Mouse (Mus musculus) embryonic fibroblast, embryonic 13.5 days (primary cell): ENCODE data around the gene Grpel1. TPM values are rescaled to one million over a fixed set of nuclear protein-coding genes. Genes with fewer than 3 reads are reported as not detected.

ENCODE experiments used
- H3K27ac ChIP-seq: 2 replicates; pipeline ENCODE4 v1.5.1; 2012; ENCODE audit warnings: low read length, control low read depth, inconsistent platforms; ENCODE audit not compliant: insufficient read depth
- H3K4me1 ChIP-seq: 2 replicates; pipeline ENCODE4 v1.6.1; 2011; ENCODE audit warnings: low read length; ENCODE audit not compliant: control insufficient read depth, insufficient read depth
- H3K4me3 ChIP-seq: 2 replicates; pipeline ENCODE4 v1.5.1; 2011; ENCODE audit warnings: mild to moderate bottlenecking, control low read depth, low read length; ENCODE audit not compliant: insufficient read depth
- CTCF ChIP-seq: IDR thresholded peaks from 2 replicates; pipeline ENCODE4 v1.5.1; 2011; ENCODE audit warnings: mild to moderate bottlenecking, control low read depth, low read length, moderate library complexity, borderline replicate concordance; ENCODE audit not compliant: insufficient read depth
- POLR2A ChIP-seq: IDR thresholded peaks from 2 replicates; pipeline ENCODE4 v1.6.1; 2011; ENCODE audit warnings: low read depth, mild to moderate bottlenecking, control low read depth, low read length, moderate library complexity
- polyA plus RNA-seq: library from polyadenylated mRNA; stranded (reverse); fragments of >200 nt; gene quantifications from 2 replicates; pipeline ENCODE4 v1.2.4, GENCODE M21; 2011; ENCODE audit warnings: low read depth; ENCODE audit not compliant: missing spikeins, insufficient read length

The Grpel1 gene
- polyA plus RNA-seq, result 21.5 and 25.0 TPM in 2 replicates

DNA sequence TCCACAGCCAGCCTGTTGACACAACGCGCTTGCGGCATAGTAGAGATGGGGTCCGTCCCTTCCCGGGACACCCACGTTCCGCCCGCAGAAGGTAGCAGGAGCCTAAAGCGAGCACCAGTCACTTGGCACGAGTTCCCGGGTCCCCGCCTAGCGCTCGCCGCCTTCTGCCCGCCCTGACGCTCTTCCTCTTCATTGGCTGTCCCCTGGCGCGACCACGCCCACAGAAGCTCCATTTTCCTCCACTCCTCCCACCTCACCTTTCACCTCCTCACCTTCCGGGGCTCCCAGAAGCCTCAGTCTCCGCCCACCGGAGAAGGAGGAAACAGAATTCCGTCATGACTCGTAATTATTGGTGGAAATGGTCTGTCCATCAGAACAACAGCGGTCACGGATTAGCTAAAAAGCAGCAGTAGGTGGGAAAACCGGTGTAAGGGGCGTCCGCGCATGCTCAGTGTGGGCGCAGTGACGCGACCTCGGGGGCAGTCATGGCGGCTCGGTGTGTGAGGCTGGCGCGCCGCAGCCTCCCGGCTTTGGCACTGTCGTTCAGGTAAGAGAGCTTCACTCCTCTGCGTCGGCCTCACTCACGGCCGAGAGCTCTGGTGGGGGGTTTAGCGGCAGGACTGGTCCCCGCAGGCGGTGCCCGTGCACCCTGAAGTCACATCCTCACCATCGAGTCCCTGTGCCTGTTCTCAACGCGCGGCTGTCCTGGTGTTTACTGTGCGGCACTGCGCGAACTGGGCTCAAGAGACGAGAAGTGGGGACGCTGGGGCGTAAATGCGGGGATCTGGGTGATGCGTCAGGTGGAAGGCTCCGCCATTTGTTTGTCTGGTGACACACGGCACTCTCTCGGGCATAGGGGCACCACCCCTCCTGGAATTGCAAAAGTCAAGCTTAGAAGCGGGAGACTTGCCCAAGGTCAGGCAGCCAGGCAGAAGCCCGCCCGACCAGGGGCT is at the start of gene Grpel1:
Grpel1 (plus strand) TSS at position 290 of the 953 bp plus-strand sequence.
- no peak within 1 kb of the TSS for H3K27ac ChIP-seq
- peaks cover 12% of the 10 kb centered on the region; the same call in 1 of the 2 replicates for H3K4me1 ChIP-seq
- TF ChIP-seq CTCF, result no peak
- TF ChIP-seq POLR2A, result peak; percentile 87
- peak within 1 kb of the TSS; percentile 92 for H3K4me3 ChIP-seq

DNA sequence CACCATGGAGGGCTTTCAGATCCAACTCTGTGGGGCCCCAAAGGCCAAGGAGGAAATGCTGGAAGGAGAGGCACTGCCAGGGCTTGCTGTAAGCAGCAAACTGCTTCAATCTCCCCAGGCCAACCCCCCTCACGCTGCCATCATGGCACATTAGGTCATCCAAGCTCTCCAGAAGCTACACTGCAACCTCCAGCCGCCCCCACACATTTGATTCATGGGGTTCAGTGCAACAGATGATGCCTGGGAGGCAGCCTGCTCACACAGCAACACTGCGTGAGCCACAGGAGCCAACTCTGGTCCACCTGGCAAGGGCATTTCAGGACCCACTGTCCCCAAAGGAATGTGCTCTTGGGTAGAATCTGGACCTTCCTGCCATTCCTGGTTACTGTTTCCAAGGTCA is 44.9 kb upstream of the Grpel1 start:
- TF ChIP-seq POLR2A (no peak), CTCF (no peak)
- H3K27ac ChIP-seq, result no peak overlapping the region
- no peak overlapping the region for H3K4me3 ChIP-seq
- peaks cover 5% of the 10 kb centered on the region; the same call in 1 of the 2 replicates for H3K4me1 ChIP-seq

DNA sequence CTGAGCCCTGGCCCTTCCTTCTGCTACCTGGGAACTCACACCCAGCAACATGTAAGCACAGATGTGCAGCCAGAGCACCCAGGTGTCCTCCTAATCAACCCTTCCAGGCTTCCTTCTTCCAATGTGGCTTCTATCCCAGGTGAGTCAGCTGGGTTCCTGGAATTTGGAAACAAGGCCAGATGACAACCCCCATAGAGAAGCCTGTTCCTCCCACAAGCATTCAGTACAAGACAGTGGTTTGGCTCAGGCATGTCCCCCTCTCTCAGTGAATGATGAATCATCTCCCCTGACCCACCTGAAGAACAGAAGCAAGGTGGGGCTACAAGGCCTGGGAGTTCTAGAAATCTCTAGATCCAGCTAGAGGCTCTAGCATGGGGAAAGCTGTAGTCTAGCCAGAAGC is 42.1 kb upstream of the Grpel1 start:
- no peak overlapping the region for H3K27ac ChIP-seq
- TF ChIP-seq POLR2A (no peak), CTCF (no peak)
- H3K4me3 ChIP-seq, result no peak overlapping the region
- no peaks in the 10 kb centered on the region; the same call in 1 of the 2 replicates for H3K4me1 ChIP-seq

GRCm38 (mm10) chr5:36424676-36425075 is 40.1 kb upstream of the Grpel1 start:
- no peak for TF ChIP-seq CTCF
- TF ChIP-seq POLR2A, result no peak
- Histone ChIP-seq H3K27ac (no peak overlapping the region), H3K4me3 (no peak overlapping the region), H3K4me1 (no peaks in the 10 kb centered on the region; the same call in 1 of the 2 replicates)

DNA sequence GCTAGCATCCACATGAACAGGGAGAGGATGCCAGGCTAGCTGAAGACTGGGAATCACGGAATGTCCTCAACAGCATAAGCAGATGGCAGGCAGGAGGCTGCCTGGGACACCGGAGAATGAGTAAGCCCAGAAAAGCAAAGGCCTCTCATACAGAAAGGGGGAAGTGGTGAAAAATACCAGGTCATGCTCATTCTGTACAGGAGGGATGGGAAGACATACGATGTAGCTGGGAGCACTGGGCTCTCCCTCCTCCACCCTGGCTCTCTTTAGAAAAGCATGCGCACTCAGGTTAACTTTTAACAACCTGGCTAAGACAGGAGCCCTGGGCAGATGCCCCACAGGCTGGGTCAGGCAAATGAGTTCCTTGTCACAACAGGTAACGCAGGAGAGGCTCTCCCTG is 38.4 kb upstream of the Grpel1 start:
- H3K4me1 ChIP-seq, result no peaks in the 10 kb centered on the region; the same call in 1 of the 2 replicates
- no peak overlapping the region for H3K4me3 ChIP-seq
- H3K27ac ChIP-seq, result no peak overlapping the region
- TF ChIP-seq POLR2A (no peak), CTCF (no peak)

GRCm38 (mm10) chr5:36427831-36428230 is 37.0 kb upstream of the Grpel1 start:
- Histone ChIP-seq H3K4me1 (no peaks in the 10 kb centered on the region; the same call in 1 of the 2 replicates), H3K4me3 (no peak overlapping the region), H3K27ac (no peak overlapping the region)
- no peak for TF ChIP-seq CTCF
- TF ChIP-seq POLR2A, result no peak

GRCm38 (mm10) chr5:36429551-36429950 is 35.2 kb upstream of the Grpel1 start:
- TF ChIP-seq CTCF (no peak), POLR2A (no peak)
- Histone ChIP-seq H3K4me1 (no peaks in the 10 kb centered on the region; the same call in 1 of the 2 replicates), H3K4me3 (no peak overlapping the region), H3K27ac (no peak overlapping the region)

DNA sequence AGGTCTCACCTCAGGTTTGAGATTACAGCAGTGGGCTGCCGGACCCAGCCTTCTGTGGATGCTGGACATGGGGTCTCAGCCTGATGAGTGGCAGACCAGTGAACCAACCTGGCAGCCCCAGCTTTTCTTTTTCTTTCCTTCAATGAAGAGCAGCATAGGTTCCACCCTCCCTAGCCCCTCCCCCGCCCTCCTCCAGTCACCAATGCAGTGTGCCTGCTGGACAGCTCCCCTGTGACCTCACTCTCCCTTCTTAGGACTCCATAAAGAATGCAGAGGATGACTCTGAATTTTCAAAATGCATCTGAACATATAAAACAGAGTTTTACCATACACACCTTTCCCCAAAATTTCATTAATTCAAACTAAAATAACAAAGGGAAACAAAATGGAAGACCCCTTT is 33.1 kb upstream of the Grpel1 start:
- H3K4me3 ChIP-seq, result no peak overlapping the region
- no peaks in the 10 kb centered on the region; the same call in 1 of the 2 replicates for H3K4me1 ChIP-seq
- TF ChIP-seq CTCF, result no peak
- no peak for TF ChIP-seq POLR2A
- H3K27ac ChIP-seq, result no peak overlapping the region

DNA sequence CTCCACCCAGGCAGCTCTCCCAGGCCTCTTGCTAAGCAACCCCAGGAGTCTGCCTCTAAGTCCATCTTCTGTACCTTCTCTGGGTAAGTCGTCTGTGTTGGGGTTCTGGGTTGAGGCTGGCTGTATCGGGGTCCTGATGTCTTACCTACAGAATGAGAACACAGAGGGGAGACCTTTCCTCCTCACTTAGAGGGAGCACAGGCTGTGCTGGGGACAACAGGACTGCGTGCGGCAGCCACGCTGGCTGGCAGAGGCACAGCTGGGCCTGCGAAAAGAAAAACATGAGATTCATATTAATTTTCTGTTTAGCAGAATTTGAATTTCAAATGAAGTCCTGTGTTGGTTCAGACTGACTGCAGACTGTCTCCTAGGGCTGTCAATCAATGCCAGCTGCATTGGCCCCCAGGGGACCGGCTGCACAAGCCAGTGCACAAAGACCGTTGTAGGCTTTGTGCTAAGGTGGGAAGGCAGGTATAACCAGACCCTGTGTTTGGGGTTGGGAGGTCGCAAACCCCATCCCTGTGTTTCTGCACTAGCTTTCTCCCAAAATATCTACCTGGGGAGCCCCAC is 30.3 kb upstream of the Grpel1 start:
- no peak for TF ChIP-seq CTCF
- TF ChIP-seq POLR2A, result no peak
- Histone ChIP-seq H3K4me3 (no peak overlapping the region), H3K4me1 (no peaks in the 10 kb centered on the region), H3K27ac (no peak overlapping the region)
